Mouse (Mus musculus): Measurements from ENCODE around the gene Ripor2. TPM values are rescaled to one million over a fixed set of nuclear protein-coding genes. Genes with fewer than 3 reads are reported as not detected.

Gene Ripor2
- total RNA-seq, 1 experiment from 2014 or later, result 610 TPM

DNA sequence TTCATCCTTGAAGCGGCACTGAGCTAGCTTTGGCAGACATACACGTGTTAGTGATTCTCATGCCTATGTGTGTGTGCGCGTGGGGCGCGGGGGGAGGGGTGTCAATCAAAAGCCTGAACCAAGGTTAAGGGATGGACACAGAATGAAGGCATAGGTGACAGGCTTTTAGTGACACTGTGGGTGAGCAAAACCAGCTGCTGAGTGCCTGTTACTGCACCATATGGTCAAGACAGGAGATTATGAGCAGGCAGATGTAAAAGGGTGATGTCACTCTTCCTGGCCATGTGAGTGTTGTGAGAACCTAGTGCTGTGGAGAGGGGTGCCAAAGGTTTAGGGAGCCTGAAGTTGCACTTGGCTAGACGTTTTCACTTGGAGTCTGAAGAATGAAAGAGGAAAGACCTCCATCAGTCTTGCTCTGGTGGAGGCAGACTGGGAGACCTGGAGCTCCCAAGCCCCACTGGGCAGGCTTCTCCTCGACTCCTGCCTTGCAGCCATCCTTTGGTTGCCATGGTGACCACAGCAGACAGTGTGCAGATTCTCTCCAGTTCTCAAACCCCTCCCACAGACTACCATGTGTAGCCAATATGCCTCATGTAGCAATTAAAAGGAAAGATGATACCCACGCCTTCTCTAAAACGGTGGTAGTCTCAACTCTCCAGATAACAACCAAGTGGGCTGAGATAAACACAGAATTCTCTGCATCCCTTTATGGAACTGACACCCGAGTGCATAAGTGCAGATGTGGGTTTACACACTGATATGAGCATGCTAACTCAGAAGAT, 5.5 kb upstream of the Ripor2 start:
- ATAC-seq (ENCODE audit: extremely low read depth, insufficient number of reproducible peaks, low FRiP score, poor library complexity, severe bottlenecking), result no peak

DNA sequence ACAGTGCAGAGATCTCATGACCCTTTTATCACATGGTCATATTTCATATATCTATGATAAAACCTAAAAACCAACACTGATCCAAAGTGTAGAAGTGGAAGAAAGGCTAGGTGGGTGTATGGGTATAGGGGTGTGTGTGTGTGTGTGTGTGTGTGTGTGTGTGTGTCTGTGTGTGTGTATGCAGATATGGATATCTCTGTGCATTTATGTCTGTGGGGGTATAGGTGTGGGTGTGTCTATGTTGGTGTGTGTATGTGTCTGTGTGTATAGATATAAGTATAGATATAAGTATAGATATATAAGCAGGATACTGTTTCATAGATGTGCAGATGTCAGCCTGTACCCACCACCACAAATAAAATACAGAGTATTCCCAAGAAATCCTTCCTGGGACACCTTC, 3.7 kb upstream of the Ripor2 start:
- ATAC-seq (ENCODE audit: extremely low read depth, insufficient number of reproducible peaks, low FRiP score, poor library complexity, severe bottlenecking), result no peak

GRCm38 (mm10) chr13:24580759-24581158, 1.2 kb upstream of the Ripor2 start:
- ATAC-seq (ENCODE audit: extremely low read depth, insufficient number of reproducible peaks, low FRiP score, poor library complexity, severe bottlenecking), result no peak

DNA sequence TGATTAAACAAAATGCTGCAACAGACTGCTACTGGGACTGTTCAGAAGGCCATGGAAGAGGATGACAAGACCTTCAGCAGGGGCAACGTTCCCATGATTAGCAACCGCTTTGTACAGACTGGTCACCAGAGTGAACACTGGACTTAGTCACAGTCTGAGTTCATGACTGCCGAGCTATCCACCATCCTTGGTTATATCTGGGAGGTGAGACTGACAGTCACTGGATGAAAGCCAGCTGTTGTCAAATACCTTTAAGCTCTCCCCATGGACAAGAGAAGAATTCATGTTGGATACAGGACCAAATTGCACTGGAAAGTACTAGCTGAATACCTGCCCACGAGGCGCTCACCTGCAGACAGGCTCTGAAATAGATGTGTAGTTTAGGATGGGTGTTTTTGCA, 2.4 kb downstream of the Ripor2 start:
- ATAC-seq (ENCODE audit: extremely low read depth, insufficient number of reproducible peaks, low FRiP score, poor library complexity, severe bottlenecking), result no peak

DNA sequence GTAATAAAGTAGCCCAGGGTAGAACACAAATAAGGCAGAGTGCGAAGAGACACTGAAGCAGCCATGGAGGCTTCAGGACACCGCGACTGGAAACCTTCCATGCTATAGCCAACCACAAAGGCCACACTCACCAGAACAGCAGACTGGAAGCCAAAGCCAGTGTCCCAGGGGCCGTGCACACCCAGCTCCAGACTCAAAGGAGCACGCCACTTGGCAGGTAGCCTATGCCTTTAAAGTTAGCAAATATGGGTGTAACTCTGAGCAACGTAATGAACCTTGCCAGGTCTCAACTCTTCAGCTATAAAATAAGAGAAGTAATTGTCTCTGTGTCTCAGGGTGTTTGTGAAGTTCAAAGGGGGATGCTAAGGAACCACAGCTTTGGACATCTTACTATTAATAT, 2.9 kb downstream of the Ripor2 start:
- no peak for ATAC-seq (ENCODE audit: extremely low read depth, insufficient number of reproducible peaks, low FRiP score, poor library complexity, severe bottlenecking)

GRCm38 (mm10) chr13:24585369-24585768, 3.4 kb downstream of the Ripor2 start:
- ATAC-seq (ENCODE audit: extremely low read depth, insufficient number of reproducible peaks, low FRiP score, poor library complexity, severe bottlenecking), result no peak

DNA sequence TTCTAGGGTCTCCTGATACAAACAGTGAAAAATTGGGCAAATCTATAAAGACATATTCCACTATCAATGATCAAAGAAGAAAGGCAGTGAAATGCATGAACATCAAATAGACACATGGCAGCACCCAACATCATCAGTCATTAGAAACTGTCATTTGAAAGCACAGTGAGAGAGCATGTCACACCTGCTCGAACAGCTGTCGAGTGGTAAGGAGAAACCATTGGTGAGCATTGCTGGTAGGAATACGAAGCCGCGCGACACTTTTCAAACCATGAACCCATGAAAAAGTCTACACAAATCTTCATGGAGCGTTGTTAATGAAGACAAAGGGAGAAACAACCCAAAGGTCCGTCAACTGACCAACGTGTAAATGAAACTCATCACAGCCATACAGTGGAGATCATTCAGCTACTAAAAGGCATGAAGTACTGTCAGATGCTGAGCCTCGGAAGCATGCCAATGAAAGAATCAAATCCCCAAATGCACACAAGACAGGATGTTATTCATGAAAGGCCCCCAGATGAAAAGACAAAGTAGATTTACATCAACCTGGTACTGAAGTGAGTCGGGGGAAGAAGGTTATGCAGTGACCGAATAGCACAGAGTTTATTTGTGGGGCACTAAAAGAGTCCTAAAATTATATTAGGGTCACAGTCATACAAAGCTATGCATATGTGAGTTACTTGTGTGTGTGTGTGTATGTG, 5.4 kb downstream of the Ripor2 start:
- no peak for ATAC-seq (ENCODE audit: extremely low read depth, insufficient number of reproducible peaks, low FRiP score, poor library complexity, severe bottlenecking)

- no peak for ATAC-seq (ENCODE audit: extremely low read depth, insufficient number of reproducible peaks, low FRiP score, poor library complexity, severe bottlenecking)
These were observed 6.6 kb downstream of the Ripor2 start for GRCm38 (mm10) chr13:24588603-24589002.

DNA sequence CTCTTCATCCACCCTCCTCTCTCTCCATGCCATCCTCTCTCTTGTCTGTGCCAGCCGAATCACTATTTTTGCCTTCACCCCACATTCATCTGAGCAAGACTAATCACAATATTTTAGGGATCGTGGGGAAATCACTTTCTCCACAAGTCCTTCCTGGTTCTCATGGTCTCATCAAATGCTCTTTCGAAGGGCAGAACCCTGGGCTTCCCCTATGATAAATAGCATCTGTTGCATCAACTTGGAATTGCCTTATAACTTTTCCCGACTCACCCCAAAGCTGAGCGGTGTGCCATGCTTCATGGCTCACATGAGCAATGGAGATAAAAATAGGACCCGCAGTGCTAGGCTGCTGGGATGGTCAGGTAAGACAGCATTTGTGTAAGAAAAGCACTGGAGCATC, 9.7 kb downstream of the Ripor2 start:
- ATAC-seq (ENCODE audit: extremely low read depth, insufficient number of reproducible peaks, low FRiP score, poor library complexity, severe bottlenecking), result no peak

GRCm38 (mm10) chr13:24594303-24594702, 12.3 kb downstream of the Ripor2 start:
- ATAC-seq (ENCODE audit: extremely low read depth, insufficient number of reproducible peaks, low FRiP score, poor library complexity, severe bottlenecking), result no peak

DNA sequence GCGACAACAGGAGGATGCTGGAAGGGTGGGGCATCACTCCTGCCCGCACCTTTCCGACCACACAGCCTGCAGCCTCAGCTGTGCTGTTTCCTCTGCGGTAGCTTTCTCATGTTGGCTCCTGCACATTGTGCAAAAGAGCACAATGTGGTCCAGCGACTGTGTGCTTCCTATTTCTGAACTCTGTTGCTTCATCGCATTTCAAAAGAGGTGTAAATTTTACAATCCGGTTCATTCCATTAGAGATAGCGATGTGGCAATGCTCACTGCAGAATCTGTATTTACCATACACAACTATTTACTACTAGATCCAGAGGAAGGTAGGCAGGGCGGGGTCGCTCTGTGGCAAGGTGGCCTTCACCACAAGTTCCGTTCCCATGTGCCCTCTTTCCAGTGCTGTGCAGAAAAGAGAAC, 17.6 kb downstream of the Ripor2 start:
- ATAC-seq (ENCODE audit: extremely low read depth, insufficient number of reproducible peaks, low FRiP score, poor library complexity, severe bottlenecking), result peak; percentile 80

DNA sequence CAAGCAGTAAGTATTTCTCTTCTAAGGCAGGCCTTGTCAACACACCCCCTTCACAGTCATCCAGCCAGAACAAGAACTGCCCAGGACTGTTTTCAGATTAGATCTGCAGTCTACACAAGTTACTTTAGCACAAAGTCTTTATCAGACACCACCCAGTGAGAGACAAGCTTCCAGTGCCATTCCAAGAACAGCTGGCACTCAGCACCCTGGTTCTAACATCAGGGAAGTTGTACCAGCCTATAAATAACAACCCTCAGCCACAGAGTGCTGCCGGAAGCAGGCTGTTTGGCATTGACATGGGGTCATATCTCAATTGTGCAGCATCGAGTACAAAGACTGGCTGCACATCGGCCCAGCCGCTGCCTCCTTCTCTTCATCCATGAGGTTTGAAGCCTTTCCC, 21.0 kb downstream of the Ripor2 start:
- ATAC-seq (ENCODE audit: extremely low read depth, insufficient number of reproducible peaks, low FRiP score, poor library complexity, severe bottlenecking), result no peak

DNA sequence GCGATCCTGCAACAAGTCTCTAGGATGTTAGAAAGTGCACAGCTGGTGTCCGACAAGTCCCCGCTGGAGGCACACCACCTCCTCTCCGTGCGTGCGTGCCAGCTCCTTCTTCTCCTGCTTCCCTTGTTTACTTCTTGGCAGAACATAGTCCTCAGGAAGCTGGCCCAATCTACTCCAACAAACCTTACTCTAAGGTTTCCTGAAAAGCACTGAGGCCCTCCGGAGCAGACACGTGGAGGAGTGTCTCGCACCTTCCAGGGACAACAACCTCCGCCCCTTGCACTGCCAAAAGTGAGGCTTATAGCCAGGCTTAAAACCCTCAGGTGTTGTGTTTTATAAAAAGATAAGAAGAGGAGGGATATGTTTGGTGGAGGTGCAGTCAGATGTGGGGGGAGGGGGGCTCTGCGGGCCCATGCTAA, 21.6 kb downstream of the Ripor2 start:
- no peak for ATAC-seq (ENCODE audit: extremely low read depth, insufficient number of reproducible peaks, low FRiP score, poor library complexity, severe bottlenecking)

- ATAC-seq (ENCODE audit: extremely low read depth, insufficient number of reproducible peaks, low FRiP score, poor library complexity, severe bottlenecking), result no peak
These were observed 22.1 kb downstream of the Ripor2 start for GRCm38 (mm10) chr13:24604096-24604495.

DNA sequence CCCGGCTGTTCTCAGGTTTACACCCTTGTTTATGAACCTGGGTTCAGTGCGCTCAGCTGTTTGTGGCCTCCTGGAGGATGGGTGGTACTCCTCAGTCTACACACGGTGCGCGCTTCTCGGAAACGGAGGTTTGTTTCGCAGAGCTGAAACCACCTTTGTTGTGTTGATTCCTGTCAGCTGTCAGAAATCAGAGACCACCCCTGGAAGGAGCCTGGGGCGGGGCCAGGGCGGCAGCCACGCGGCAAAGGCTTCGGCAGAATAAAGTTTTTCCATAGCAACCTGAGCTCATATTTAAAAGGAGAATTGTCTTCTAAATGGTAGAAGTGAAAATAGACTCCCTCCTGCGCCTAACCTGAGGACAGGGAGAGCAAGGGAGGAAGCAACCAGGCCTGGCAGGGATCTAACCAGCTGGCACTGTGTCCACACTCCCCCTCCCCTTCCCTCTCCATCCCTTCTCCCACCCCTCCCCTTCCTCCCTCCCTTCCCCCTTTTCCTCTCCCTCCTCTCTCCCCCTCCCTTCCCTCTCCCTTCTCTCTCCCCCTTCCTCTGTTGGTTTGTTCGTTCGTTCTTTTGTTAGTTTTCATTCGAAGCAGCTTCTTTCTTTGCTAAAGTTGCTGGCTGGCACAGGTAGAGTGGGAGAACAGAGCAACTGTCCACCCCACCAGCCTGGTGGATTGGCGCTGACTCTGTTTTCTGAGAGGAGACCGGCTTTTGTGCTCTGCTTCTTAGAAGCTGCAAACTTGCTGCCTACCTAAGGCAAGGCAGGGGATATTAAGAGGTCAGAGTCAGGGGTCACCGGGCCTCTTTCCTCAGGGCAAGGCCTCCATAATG, 23.0 kb downstream of the Ripor2 start:
- ATAC-seq (ENCODE audit: extremely low read depth, insufficient number of reproducible peaks, low FRiP score, poor library complexity, severe bottlenecking), result peak; percentile 76

DNA sequence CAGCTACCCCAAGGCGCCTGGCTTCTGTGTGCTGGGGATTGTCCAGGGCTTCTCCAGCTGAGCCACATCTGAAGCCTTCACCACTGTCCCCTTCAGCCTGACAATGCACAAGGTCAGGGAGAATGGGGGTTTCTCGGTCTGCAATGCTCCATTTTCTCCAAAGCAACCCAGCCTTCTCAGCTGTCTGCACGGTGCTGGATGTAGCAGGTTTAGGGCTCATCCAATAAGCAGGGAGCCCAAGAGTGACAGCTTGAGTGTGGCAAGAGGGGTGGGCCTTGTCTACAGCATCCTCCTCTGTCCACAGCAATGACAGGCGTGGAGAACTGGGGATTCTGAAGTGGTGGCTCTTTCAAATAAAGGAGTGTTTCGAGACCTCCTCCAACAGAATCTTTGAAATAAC, 23.8 kb downstream of the Ripor2 start:
- no peak; the same call in 1 of the 2 replicates for ATAC-seq (ENCODE audit: extremely low read depth, insufficient number of reproducible peaks, low FRiP score, poor library complexity, severe bottlenecking)

GRCm38 (mm10) chr13:24607961-24608360, 26.0 kb downstream of the Ripor2 start:
- no peak for ATAC-seq (ENCODE audit: extremely low read depth, insufficient number of reproducible peaks, low FRiP score, poor library complexity, severe bottlenecking)

GRCm38 (mm10) chr13:24608709-24609108, 26.7 kb downstream of the Ripor2 start:
- ATAC-seq (ENCODE audit: extremely low read depth, insufficient number of reproducible peaks, low FRiP score, poor library complexity, severe bottlenecking), result no peak

GRCm38 (mm10) chr13:24610883-24611282, 28.9 kb downstream of the Ripor2 start:
- ATAC-seq (ENCODE audit: extremely low read depth, insufficient number of reproducible peaks, low FRiP score, poor library complexity, severe bottlenecking), result no peak

DNA sequence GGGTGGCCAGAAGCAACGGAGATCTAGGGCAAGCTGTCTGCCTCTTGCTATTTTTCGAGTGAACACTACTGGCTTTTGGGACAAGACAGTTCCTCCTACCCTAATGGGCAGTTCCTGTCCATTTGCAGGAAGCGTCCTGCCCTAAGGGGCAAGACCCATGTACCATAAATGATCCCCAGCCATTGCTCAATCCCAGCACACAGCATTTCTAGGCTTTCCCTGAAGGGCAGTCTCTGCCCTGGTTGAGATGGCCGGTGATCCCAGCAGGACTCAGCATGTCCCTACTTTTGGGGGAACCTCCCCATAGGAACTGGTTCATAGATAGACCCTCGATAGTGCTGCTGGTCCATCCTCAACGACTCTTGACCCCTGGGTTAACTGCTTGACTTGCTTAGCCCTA, 31.0 kb downstream of the Ripor2 start:
- ATAC-seq (ENCODE audit: extremely low read depth, insufficient number of reproducible peaks, low FRiP score, poor library complexity, severe bottlenecking), result no peak

Measured in neutrophil, adult 5-6 weeks (primary cell).